Mouse (Mus musculus) left cerebral cortex, adult 2 months (tissue): ENCODE measurements around the gene Dlk2. TPM values are rescaled to one million over a fixed set of nuclear protein-coding genes. Genes with fewer than 3 reads are reported as not detected.

Experiments used
- DNase-seq, 2 experiments: peaks; one replicate each; pipeline ENCODE4 v3.0.0; 2021 to 2022; ENCODE audit warnings: low spot score in 2 of 2, mixed read lengths in 1 of 2; ENCODE audit errors: extremely low spot score in 1 of 2
- H3K27ac ChIP-seq: fragments of 200-600 bp; 2 replicates; pipeline ENCODE4 v1.8.1; 2022
- H3K4me3 ChIP-seq: fragments of 200-600 bp; 2 replicates; pipeline ENCODE4 v1.8.1; 2022
- CTCF ChIP-seq: fragments of 200-600 bp; IDR thresholded peaks from 2 replicates; pipeline ENCODE4 v1.8.1; 2022; ENCODE audit warnings: antibody characterized with exemption, mild to moderate bottlenecking, moderate library complexity
- intact Hi-C: fragments of 180-260 bp; cut with DNase I; formaldehyde crosslinking; loops from one replicate; pipeline ENCODE4 v1.15.1; 2025
- total RNA-seq, 2 experiments: library from RNA; stranded (reverse); gene quantifications; 2 replicates each; pipeline ENCODE4 v1.2.3; 2021

Dlk2 gene
- total RNA-seq, 2 experiments from 2014 or later: 66.1 to 82.1 TPM

GRCm38 (mm10) chr17:46327906-46328534 lies 30.8 kb downstream of the Dlk2 start, which contains the start of gene Abcc10:
Gene Abcc10 (minus strand): TSS chr17:46328352.
- DNase-seq: peak; percentile 91 to 94
- TF ChIP-seq CTCF: peak; percentile 46
- intact Hi-C loops: loop anchor here (1.0 kb wide), 2 partner anchors 47 to 55 kb away; partner anchors contain the start of gene Zfp318
- Histone ChIP-seq H3K27ac (peak within 1 kb of the TSS; percentile 94), H3K4me3 (peak within 1 kb of the TSS; percentile 75)

GRCm38 (mm10) chr17:46328723-46329122 lies 31.5 kb downstream of the Dlk2 start:
- no peak for DNase-seq
- TF ChIP-seq CTCF: no peak
- H3K27ac ChIP-seq: peak overlapping the region; percentile 94
- intact Hi-C loops: loop anchor here (1.0 kb wide), 2 partner anchors 47 to 55 kb away; partner anchors contain the start of gene Zfp318
- peak overlapping the region; percentile 75; the same call in 1 of the 2 replicates for H3K4me3 ChIP-seq

GRCm38 (mm10) chr17:46336475-46336874 lies 39.3 kb downstream of the Dlk2 start:
- DNase-seq: no peak
- H3K27ac ChIP-seq: no peak overlapping the region
- TF ChIP-seq CTCF: peak; percentile 37
- no peak overlapping the region for H3K4me3 ChIP-seq
- intact Hi-C loops: no loop called here

- H3K4me3 ChIP-seq: no peak overlapping the region
- no peak for TF ChIP-seq CTCF
- no peak for DNase-seq
- no peak overlapping the region for H3K27ac ChIP-seq
- intact Hi-C loops: no loop called here
Measured at GRCm38 (mm10) chr17:46341208-46341607, 44.0 kb downstream of the Dlk2 start.

DNA sequence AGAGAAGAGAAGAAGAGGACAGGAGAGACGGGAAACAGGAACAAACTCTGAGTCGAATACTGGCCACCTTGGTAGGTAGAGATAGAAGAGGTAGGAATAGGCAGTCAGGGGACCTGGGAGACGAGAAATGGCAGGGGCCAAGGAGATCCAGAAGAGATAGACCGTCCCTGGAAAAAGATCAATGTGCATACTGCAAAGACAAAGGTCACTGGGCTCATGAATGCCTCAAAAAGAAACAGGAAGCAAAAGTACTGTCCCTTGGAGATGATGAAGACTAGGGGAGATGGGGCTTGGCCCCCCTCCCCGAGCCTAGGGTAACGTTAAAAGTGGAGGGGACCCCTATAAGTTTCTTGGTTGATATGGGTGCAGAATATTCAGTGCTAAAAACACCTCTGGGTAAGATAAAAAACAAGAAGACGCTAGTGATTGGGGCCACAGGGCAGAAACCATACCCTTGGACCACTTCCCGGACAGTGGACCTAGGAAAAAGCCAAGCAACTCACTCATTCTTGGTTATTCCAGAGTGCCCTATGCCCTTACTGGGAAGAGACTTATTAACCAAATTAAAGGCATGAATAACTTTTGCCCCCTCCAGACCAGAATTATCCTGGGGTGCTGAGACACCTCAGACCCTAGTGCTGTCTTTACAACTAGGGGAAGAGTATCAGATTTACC lies 53.9 kb downstream of the Dlk2 start:
- intact Hi-C loops: no loop called here
- DNase-seq: no peak
- Histone ChIP-seq H3K4me3 (no peak overlapping the region), H3K27ac (no peak overlapping the region)
- no peak for TF ChIP-seq CTCF

Other genes starting within 250 kb of the Dlk2 start
- 10 to 100 TPM; 79.3 to 84.5 TPM for gene Mrps18a, start 186.4 kb upstream of the Dlk2 start, total RNA-seq
- 10 to 100 TPM; 21.7 to 22.0 TPM for gene Rsph9, start 153.2 kb upstream of the Dlk2 start, total RNA-seq
- gene Mad2l1bp, start 143.9 kb upstream of the Dlk2 start, total RNA-seq: 10 to 100 TPM; 11.6 to 15.7 TPM
- 100 to 1,000 TPM; 134 to 140 TPM for gene Gtpbp2, start 136.4 kb upstream of the Dlk2 start, total RNA-seq
- 1 to 10 TPM; 6.3 to 6.7 TPM for gene Polh, start 94.8 kb upstream of the Dlk2 start, total RNA-seq
- 10 to 100 TPM; 42.1 to 43.3 TPM for gene Xpo5, start 94.6 kb upstream of the Dlk2 start, total RNA-seq
- 10 to 100 TPM; 38.1 to 40.4 TPM for gene Polr1c, start 49.4 kb upstream of the Dlk2 start, total RNA-seq
- gene Yipf3, start 49.3 kb upstream of the Dlk2 start, total RNA-seq: 10 to 100 TPM; 85.5 to 87.6 TPM
- gene Lrrc73, start 43.9 kb upstream of the Dlk2 start, total RNA-seq: 10 to 100 TPM; 63.4 to 63.7 TPM
- 10 to 100 TPM; 38.4 to 60.3 TPM for gene Tjap1, start 14.4 kb upstream of the Dlk2 start, total RNA-seq
- 10 to 100 TPM; 10.0 to 11.5 TPM for gene Abcc10, start 30.9 kb downstream of the Dlk2 start, total RNA-seq
- 10 to 100 TPM; 56.7 to 69.5 TPM for gene Zfp318, start 86.3 kb downstream of the Dlk2 start, total RNA-seq
- 1 to 10 TPM; 5.2 to 5.8 TPM for gene Crip3, start 131.5 kb downstream of the Dlk2 start, total RNA-seq
- gene Slc22a7, start 141.0 kb downstream of the Dlk2 start, total RNA-seq: under 1 TPM; 0.25 to 0.75 TPM
- 100 to 1,000 TPM; 136 to 148 TPM for gene Ttbk1, start 190.3 kb downstream of the Dlk2 start, total RNA-seq
- 1 to 10 TPM; 4.2 to 5.0 TPM for gene Dnph1, start 199.3 kb downstream of the Dlk2 start, total RNA-seq
- 10 to 100 TPM; 66.6 to 70.1 TPM for gene Cul9, start 249.0 kb downstream of the Dlk2 start, total RNA-seq